Mouse (Mus musculus) embryonic facial prominence, embryonic 12.5 days (tissue): Measurements from ENCODE around the gene BC048403. TPM values are rescaled to one million over a fixed set of nuclear protein-coding genes. Genes with fewer than 3 reads are reported as not detected.

Experiments used
- ATAC-seq: fragments of 200-750 bp; cut with Nextera tagmentation; 2 replicates; pipeline ENCODE4 v1.8.0; 2017; ENCODE audit not compliant: insufficient number of reproducible peaks, insufficient read depth, low FRiP score, low TSS enrichment
- H3K27ac ChIP-seq: fragments of 300-500 bp; sonication (generic); 2 replicates; pipeline ENCODE4 v1.5.1; 2016; ENCODE audit warnings: mild to moderate bottlenecking
- H3K27me3 ChIP-seq: fragments of 300-500 bp; sonication (generic); 2 replicates; pipeline ENCODE4 v1.6.1; 2016; ENCODE audit warnings: mild to moderate bottlenecking, moderate library complexity
- H3K36me3 ChIP-seq: fragments of 300-500 bp; sonication (generic); 2 replicates; pipeline ENCODE4 v1.6.1; 2016; ENCODE audit warnings: mild to moderate bottlenecking
- H3K4me1 ChIP-seq: fragments of 300-500 bp; sonication (generic); 2 replicates; pipeline ENCODE4 v1.6.1; 2016
- H3K4me2 ChIP-seq: fragments of 300-500 bp; sonication (generic); replicated peaks from 2 replicates; pipeline ENCODE4 v1.6.1; 2016; ENCODE audit warnings: mild to moderate bottlenecking, moderate library complexity
- H3K4me3 ChIP-seq: fragments of 300-500 bp; sonication (generic); 2 replicates; pipeline ENCODE4 v1.5.1; 2016; ENCODE audit warnings: mild to moderate bottlenecking
- H3K9ac ChIP-seq: fragments of 300-500 bp; sonication (generic); 2 replicates; pipeline ENCODE4 v1.6.1; 2016; ENCODE audit warnings: mild to moderate bottlenecking, moderate library complexity
- H3K9me3 ChIP-seq: fragments of 300-500 bp; sonication (generic); 2 replicates; pipeline ENCODE4 v1.6.1; 2016; ENCODE audit warnings: mild to moderate bottlenecking, moderate library complexity
- WGBS: fragments of 180-500 bp; shearing (Covaris S2); methylation state at CpG from one replicate; pipeline ENCODE4 v1.1.7; 2016; 5-methylcytosine and 5-hydroxymethylcytosine counted together
- polyA plus RNA-seq: library from polyadenylated mRNA; unstranded; fragments of >200 nt; fragmentation: Nextera tagmentation; extraction: Ambion mirVana; gene quantifications from 2 replicates; pipeline ENCODE4 v1.2.1, GENCODE M21; 2016

BC048403 gene
- polyA plus RNA-seq, 1 experiment from 2014 or later = 2.7 TPM

GRCm38 (mm10) chr10:121790078-121790477, 50.3 kb downstream of the BC048403 start:
- 60% methylated on average over 6 of the region's 6 CpGs for WGBS
- no peaks in the 10 kb centered on the region for H3K27me3 ChIP-seq
- no peak overlapping the region for H3K27ac ChIP-seq
- no peak overlapping the region for H3K4me3 ChIP-seq
- no peak overlapping the region for H3K4me2 ChIP-seq
- H3K36me3 ChIP-seq = peaks cover 18% of the 10 kb centered on the region
- no peak for ATAC-seq
- no peaks in the 10 kb centered on the region for H3K9me3 ChIP-seq
- H3K4me1 ChIP-seq = no peaks in the 10 kb centered on the region
- H3K9ac ChIP-seq = no peak overlapping the region

- 91% methylated on average over 17 of the region's 17 CpGs for WGBS
- Histone ChIP-seq H3K9me3 (no peaks in the 10 kb centered on the region), H3K4me3 (no peak overlapping the region), H3K4me2 (no peak overlapping the region), H3K27me3 (no peaks in the 10 kb centered on the region), H3K9ac (no peak overlapping the region), H3K27ac (no peak overlapping the region), H3K36me3 (peaks cover 14% of the 10 kb centered on the region; the same call in 1 of the 2 replicates), H3K4me1 (0 out of 2 replicates have a peak, but pooled peaks cover 6% of the 10 kb centered on the region)
- no peak for ATAC-seq
These were observed 52.9 kb downstream of the BC048403 start for GRCm38 (mm10) chr10:121792661-121793060.

- Histone ChIP-seq H3K27me3 (no peaks in the 10 kb centered on the region), H3K27ac (no peak overlapping the region), H3K9ac (no peak overlapping the region), H3K4me3 (no peak overlapping the region), H3K4me2 (no peak overlapping the region), H3K9me3 (no peaks in the 10 kb centered on the region), H3K36me3 (peaks cover 18% of the 10 kb centered on the region; the same call in 1 of the 2 replicates), H3K4me1 (0 out of 2 replicates have a peak, but pooled peaks cover 6% of the 10 kb centered on the region)
- ATAC-seq = no peak
- 91% methylated on average over 12 of the region's 12 CpGs for WGBS
These were observed 54.7 kb downstream of the BC048403 start for GRCm38 (mm10) chr10:121794486-121794885.

DNA sequence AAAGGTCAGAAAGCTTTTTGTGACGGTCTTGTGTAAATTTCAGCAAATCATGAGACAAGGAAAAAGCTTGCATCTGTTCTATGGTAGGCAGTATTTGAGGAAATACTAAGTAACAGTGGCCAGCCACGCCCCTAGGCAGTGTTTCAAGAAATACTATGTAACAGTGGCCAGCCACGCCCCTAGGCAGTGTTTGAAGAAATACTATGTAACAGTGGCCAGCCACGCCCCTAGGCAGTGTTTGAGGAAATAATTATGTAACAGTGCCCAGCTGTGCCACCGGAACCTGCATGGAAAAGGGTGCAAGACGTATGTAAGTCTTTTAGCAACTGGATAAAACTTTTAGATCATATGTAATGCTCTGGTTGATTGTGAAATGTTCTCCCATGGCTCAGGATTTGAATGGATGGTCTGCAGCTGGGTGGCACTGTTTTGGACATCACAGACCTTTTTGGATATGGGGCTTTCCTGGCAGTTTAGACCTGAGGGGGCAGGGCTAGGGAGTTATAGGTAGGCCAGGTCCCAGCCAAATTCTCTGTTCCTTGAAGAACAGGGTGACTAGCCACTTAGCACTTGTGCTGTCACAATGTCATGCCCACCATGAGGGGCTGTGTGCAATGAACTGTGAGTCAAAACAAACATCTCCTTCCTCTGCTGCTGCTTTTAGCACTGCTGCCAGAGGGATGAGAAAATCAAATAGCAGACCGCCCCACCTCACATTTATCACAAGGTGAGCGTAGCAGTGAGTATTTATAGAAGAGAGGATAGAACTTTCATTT, 56.5 kb downstream of the BC048403 start:
- no peaks in the 10 kb centered on the region for H3K27me3 ChIP-seq
- H3K9ac ChIP-seq = no peak overlapping the region
- H3K27ac ChIP-seq = no peak overlapping the region
- H3K9me3 ChIP-seq = no peaks in the 10 kb centered on the region
- no peak overlapping the region for H3K4me2 ChIP-seq
- no peak overlapping the region for H3K4me3 ChIP-seq
- H3K4me1 ChIP-seq = 0 out of 2 replicates have a peak, but pooled peaks cover 6% of the 10 kb centered on the region
- H3K36me3 ChIP-seq = peaks cover 25% of the 10 kb centered on the region
- WGBS = 73% methylated on average over 8 of the region's 8 CpGs
- no peak for ATAC-seq

DNA sequence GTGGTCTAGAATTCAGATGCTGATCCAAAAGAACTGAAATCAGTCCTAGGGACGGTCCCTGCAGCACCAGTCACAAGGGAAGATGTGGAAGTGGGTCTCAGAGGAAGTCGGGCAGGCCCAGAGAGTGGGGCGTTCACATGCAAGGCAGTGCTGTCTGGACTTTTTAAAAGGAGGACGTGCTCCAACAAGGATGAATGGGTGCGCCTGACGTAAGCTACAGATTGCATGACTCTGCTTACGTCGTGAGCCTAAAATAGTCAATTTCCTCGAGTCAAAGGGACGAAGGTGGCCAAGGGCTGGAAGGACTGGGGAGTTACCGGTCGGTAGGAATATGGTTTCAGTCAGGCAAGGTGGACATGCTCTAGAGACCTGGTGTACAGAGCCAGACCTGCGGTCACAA, 60.3 kb downstream of the BC048403 start:
- 0 out of 2 replicates have a peak, but pooled peaks cover 6% of the 10 kb centered on the region for H3K4me1 ChIP-seq
- no peak for ATAC-seq
- H3K27ac ChIP-seq = no peak overlapping the region
- H3K27me3 ChIP-seq = no peaks in the 10 kb centered on the region
- no peaks in the 10 kb centered on the region for H3K9me3 ChIP-seq
- H3K4me2 ChIP-seq = no peak overlapping the region
- H3K4me3 ChIP-seq = no peak overlapping the region
- 92% methylated on average over 13 of the region's 13 CpGs for WGBS
- H3K9ac ChIP-seq = no peak overlapping the region
- H3K36me3 ChIP-seq = peaks cover 22% of the 10 kb centered on the region

Other genes with a start within 250 kb of the BC048403 start
- 33.8 and 34.4 TPM in 2 replicates for gene Tbk1, start 153.2 kb upstream of the BC048403 start, polyA plus RNA-seq
- 49.6 and 59.5 TPM in 2 replicates for gene Xpot, start 113.6 kb upstream of the BC048403 start, polyA plus RNA-seq
- gene D930020B18Rik, start 98.3 kb upstream of the BC048403 start, polyA plus RNA-seq = 1.4 and 1.6 TPM in 2 replicates